Mouse (Mus musculus) stomach, postnatal 0 days (tissue): ENCODE measurements around the gene Gbf1.

ENCODE experiments used
- CTCF ChIP-seq: IDR thresholded peaks from 2 replicates; pipeline ENCODE4 v1.5.1; 2016; ENCODE audit warnings: antibody characterized with exemption, low read depth, mild to moderate bottlenecking, moderate library complexity
- EP300 ChIP-seq: optimal IDR thresholded peaks from 2 replicates; pipeline ENCODE3; 2016; ENCODE audit warnings: antibody characterized with exemption

DNA sequence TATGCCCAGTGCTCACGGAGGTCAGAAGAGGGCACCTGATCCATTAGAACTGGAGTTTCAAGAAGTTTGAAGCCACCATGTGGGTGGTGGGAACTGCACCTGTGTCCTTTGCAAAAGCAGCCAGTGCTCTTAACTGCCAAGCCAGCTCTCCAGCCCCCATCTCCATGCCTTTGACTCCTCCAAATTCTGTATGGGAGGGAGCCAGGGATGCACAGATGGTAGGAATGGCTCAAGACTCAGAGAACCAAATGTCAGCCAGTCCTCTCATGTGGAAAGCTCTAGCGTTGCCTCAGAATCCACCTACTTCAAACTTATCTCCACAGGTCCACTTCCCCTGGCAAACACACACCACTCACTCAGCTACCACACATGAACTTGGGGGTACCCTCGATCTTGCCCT is 181.6 kb downstream of the Gbf1 start:
- no peak for TF ChIP-seq CTCF
- TF ChIP-seq EP300: no peak
